Mouse (Mus musculus) embryonic facial prominence, embryonic 15.5 days (tissue): Measurements from ENCODE around the gene Gm20388. TPM values are rescaled to one million over a fixed set of nuclear protein-coding genes. Genes with fewer than 3 reads are reported as not detected.

Experiments used
- ATAC-seq: fragments of 200-750 bp; cut with Nextera tagmentation; 2 replicates; pipeline ENCODE4 v1.8.0; 2017; ENCODE audit warnings: low read depth, moderate TSS enrichment; ENCODE audit not compliant: insufficient number of reproducible peaks, low FRiP score, low TSS enrichment
- H3K27ac ChIP-seq: fragments of 300-500 bp; sonication (generic); replicated peaks from 2 replicates; pipeline ENCODE4 v1.5.1; 2015; ENCODE audit warnings: mild to moderate bottlenecking, inconsistent platforms
- H3K27me3 ChIP-seq: fragments of 300-500 bp; sonication (generic); 2 replicates; pipeline ENCODE4 v1.6.1; 2015; ENCODE audit warnings: inconsistent platforms
- H3K36me3 ChIP-seq: fragments of 300-500 bp; sonication (generic); 2 replicates; pipeline ENCODE4 v1.6.1; 2015; ENCODE audit warnings: mild to moderate bottlenecking, inconsistent platforms
- H3K4me1 ChIP-seq: fragments of 300-500 bp; sonication (generic); 2 replicates; pipeline ENCODE4 v1.6.1; 2015; ENCODE audit warnings: inconsistent platforms
- H3K4me2 ChIP-seq: fragments of 300-500 bp; sonication (generic); replicated peaks from 2 replicates; pipeline ENCODE4 v1.6.1; 2015; ENCODE audit warnings: mild to moderate bottlenecking, inconsistent platforms
- H3K4me3 ChIP-seq: fragments of 300-500 bp; sonication (generic); replicated peaks from 2 replicates; pipeline ENCODE4 v1.5.1; 2015; ENCODE audit warnings: mild to moderate bottlenecking, inconsistent platforms
- H3K9ac ChIP-seq: fragments of 300-500 bp; sonication (generic); 2 replicates; pipeline ENCODE4 v1.6.1; 2015; ENCODE audit warnings: inconsistent platforms
- H3K9me3 ChIP-seq: fragments of 300-500 bp; sonication (generic); replicated peaks from 2 replicates; pipeline ENCODE4 v1.6.1; 2016; ENCODE audit warnings: inconsistent platforms
- WGBS: fragments of 180-500 bp; shearing (Covaris S2); methylation state at CpG from one replicate; pipeline ENCODE4 v1.1.7; 2015; 5-methylcytosine and 5-hydroxymethylcytosine counted together
- polyA plus RNA-seq: library from polyadenylated mRNA; unstranded; fragments of >200 nt; fragmentation: Nextera tagmentation; extraction: Ambion mirVana; gene quantifications from 2 replicates; pipeline ENCODE4 v1.2.1, GENCODE M21; 2015

The Gm20388 gene
- polyA plus RNA-seq, 1 experiment from 2014 or later = 8.0 TPM

- Histone ChIP-seq H3K4me2 (peak overlapping the region; percentile 77), H3K9ac (no peak overlapping the region), H3K9me3 (no peaks in the 10 kb centered on the region), H3K27ac (no peak overlapping the region), H3K27me3 (no peaks in the 10 kb centered on the region), H3K36me3 (peaks cover 17% of the 10 kb centered on the region), H3K4me3 (no peak overlapping the region), H3K4me1 (peaks cover 59% of the 10 kb centered on the region)
- no peak for ATAC-seq
- WGBS = 87% methylated on average over 7 of the region's 7 CpGs
Measured at GRCm38 (mm10) chr8:121952800-121953199, 2042.2 kb downstream of the Gm20388 start.

- no peaks in the 10 kb centered on the region for H3K9me3 ChIP-seq
- WGBS = 50% methylated on average over 3 of the region's 3 CpGs
- no peak overlapping the region for H3K4me3 ChIP-seq
- H3K36me3 ChIP-seq = peaks cover 17% of the 10 kb centered on the region
- no peak overlapping the region; the same call in 1 of the 2 replicates for H3K27ac ChIP-seq
- H3K27me3 ChIP-seq = no peaks in the 10 kb centered on the region
- H3K4me2 ChIP-seq = no peak overlapping the region
- no peak overlapping the region for H3K9ac ChIP-seq
- H3K4me1 ChIP-seq = peaks cover 49% of the 10 kb centered on the region
- ATAC-seq = no peak
Measured at GRCm38 (mm10) chr8:121953821-121954545, 2043.3 kb downstream of the Gm20388 start.

GRCm38 (mm10) chr8:121954981-121955555 lies 2044.4 kb downstream of the Gm20388 start:
- H3K9ac ChIP-seq = no peak overlapping the region
- peaks cover 17% of the 10 kb centered on the region for H3K36me3 ChIP-seq
- ATAC-seq = no peak
- 78% methylated on average over 10 of the region's 10 CpGs for WGBS
- no peaks in the 10 kb centered on the region for H3K27me3 ChIP-seq
- peak overlapping the region; percentile 8; the same call in 1 of the 2 replicates for H3K27ac ChIP-seq
- no peak overlapping the region for H3K4me2 ChIP-seq
- no peaks in the 10 kb centered on the region for H3K9me3 ChIP-seq
- H3K4me1 ChIP-seq = peaks cover 48% of the 10 kb centered on the region
- no peak overlapping the region for H3K4me3 ChIP-seq

- WGBS = 66% methylated on average over 1 of the region's 1 CpGs
- Histone ChIP-seq H3K4me2 (no peak overlapping the region), H3K27me3 (no peaks in the 10 kb centered on the region), H3K4me3 (no peak overlapping the region), H3K9me3 (no peaks in the 10 kb centered on the region), H3K36me3 (peaks cover 17% of the 10 kb centered on the region), H3K27ac (no peak overlapping the region), H3K9ac (no peak overlapping the region), H3K4me1 (peaks cover 55% of the 10 kb centered on the region)
- no peak for ATAC-seq
Measured at GRCm38 (mm10) chr8:121955825-121956500, 2045.3 kb downstream of the Gm20388 start.

GRCm38 (mm10) chr8:121958395-121958794 lies 2047.8 kb downstream of the Gm20388 start:
- no peak for ATAC-seq
- Histone ChIP-seq H3K4me2 (no peak overlapping the region), H3K27ac (no peak overlapping the region), H3K9me3 (no peaks in the 10 kb centered on the region), H3K4me3 (no peak overlapping the region), H3K9ac (no peak overlapping the region), H3K36me3 (peaks cover 11% of the 10 kb centered on the region), H3K4me1 (peaks cover 44% of the 10 kb centered on the region), H3K27me3 (no peaks in the 10 kb centered on the region)
- WGBS = 90% methylated on average over 1 of the region's 1 CpGs

GRCm38 (mm10) chr8:121962892-121963291 lies 2052.3 kb downstream of the Gm20388 start:
- no peaks in the 10 kb centered on the region for H3K27me3 ChIP-seq
- no peak overlapping the region for H3K4me2 ChIP-seq
- peaks cover 61% of the 10 kb centered on the region for H3K4me1 ChIP-seq
- 83% methylated on average over 3 of the region's 3 CpGs for WGBS
- H3K4me3 ChIP-seq = no peak overlapping the region
- ATAC-seq = no peak
- no peaks in the 10 kb centered on the region for H3K9me3 ChIP-seq
- H3K27ac ChIP-seq = no peak overlapping the region
- H3K36me3 ChIP-seq = no peaks in the 10 kb centered on the region
- H3K9ac ChIP-seq = no peak overlapping the region

- Histone ChIP-seq H3K9ac (no peak overlapping the region), H3K4me2 (no peak overlapping the region), H3K36me3 (no peaks in the 10 kb centered on the region), H3K27ac (peak overlapping the region; percentile 66), H3K9me3 (no peaks in the 10 kb centered on the region), H3K27me3 (no peaks in the 10 kb centered on the region), H3K4me3 (no peak overlapping the region), H3K4me1 (peaks cover 60% of the 10 kb centered on the region)
- no peak for ATAC-seq
- 45% methylated on average over 8 of the region's 8 CpGs for WGBS
Measured at GRCm38 (mm10) chr8:121964716-121965512, 2054.3 kb downstream of the Gm20388 start.

- Histone ChIP-seq H3K4me2 (no peak overlapping the region), H3K4me1 (peaks cover 57% of the 10 kb centered on the region), H3K36me3 (no peaks in the 10 kb centered on the region), H3K9me3 (no peaks in the 10 kb centered on the region), H3K9ac (no peak overlapping the region), H3K4me3 (no peak overlapping the region), H3K27me3 (no peaks in the 10 kb centered on the region), H3K27ac (peak overlapping the region; percentile 65; the same call in 1 of the 2 replicates)
- ATAC-seq = no peak
- 55% methylated on average over 5 of the region's 5 CpGs for WGBS
Measured at GRCm38 (mm10) chr8:121966110-121966509, 2055.5 kb downstream of the Gm20388 start.

- H3K9ac ChIP-seq = no peak overlapping the region
- peak overlapping the region; percentile 65 for H3K27ac ChIP-seq
- no peak for ATAC-seq
- no peaks in the 10 kb centered on the region for H3K9me3 ChIP-seq
- H3K4me2 ChIP-seq = no peak overlapping the region
- peaks cover 53% of the 10 kb centered on the region for H3K4me1 ChIP-seq
- no peak overlapping the region for H3K4me3 ChIP-seq
- WGBS = 45% methylated on average over 7 of the region's 7 CpGs
- no peaks in the 10 kb centered on the region for H3K36me3 ChIP-seq
- H3K27me3 ChIP-seq = no peaks in the 10 kb centered on the region
Measured at GRCm38 (mm10) chr8:121966714-121967448, 2056.2 kb downstream of the Gm20388 start.

- H3K4me3 ChIP-seq = no peak overlapping the region
- no peak for ATAC-seq
- no peaks in the 10 kb centered on the region for H3K36me3 ChIP-seq
- no peaks in the 10 kb centered on the region for H3K27me3 ChIP-seq
- peaks cover 52% of the 10 kb centered on the region for H3K4me1 ChIP-seq
- 43% methylated on average over 4 of the region's 4 CpGs for whole genome bisulfite sequencing
- peak overlapping the region; percentile 65; the same call in 1 of the 2 replicates for H3K27ac ChIP-seq
- H3K9ac ChIP-seq = no peak overlapping the region
- H3K4me2 ChIP-seq = no peak overlapping the region
- no peaks in the 10 kb centered on the region for H3K9me3 ChIP-seq
Measured at GRCm38 (mm10) chr8:121967977-121968376, 2057.3 kb downstream of the Gm20388 start.
